Mouse (Mus musculus) Muller cell, postnatal 12 days (primary cell): Measurements from ENCODE around the gene Cyp4a10.
"Not testable (repeated sequence)": the region's sequence is repeated elsewhere in the genome, so short reads cannot be mapped to it uniquely, and the experiment has no call there.

Source experiments
- DNase-seq: peaks from one replicate; pipeline ENCODE4 v3.0.0-alpha.2; 2015; ENCODE audit errors: inconsistent ontology term

The Cyp4a10 gene

DNA sequence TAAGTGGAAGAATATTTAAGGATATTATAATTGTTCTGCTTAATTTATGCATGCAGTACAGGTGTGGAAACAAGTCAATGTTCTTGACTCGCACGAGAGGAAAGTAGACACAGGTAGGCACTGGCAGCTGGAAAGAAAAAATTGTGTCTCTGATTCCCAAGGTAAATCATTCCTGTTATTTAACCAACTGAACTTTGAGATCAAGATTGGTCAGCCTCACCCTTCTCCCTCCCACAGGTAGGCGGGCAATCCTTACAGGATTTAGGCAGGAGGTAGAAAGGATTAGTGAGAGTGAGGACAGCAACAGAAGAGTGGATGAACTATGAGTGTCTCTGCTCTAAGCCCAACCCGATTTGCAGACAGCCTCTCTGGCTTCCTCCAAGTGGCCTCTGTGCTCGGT, at the start of gene Cyp4a10:
Gene Cyp4a10, plus strand, starts transcription at position 265 of the 400 bp plus-strand sequence.
- DNase-seq, result not testable (repeated sequence)

- DNase-seq, result not testable (repeated sequence)
Measured at GRCm38 (mm10) chr4:115473585-115473984, 44.5 kb upstream of the Cyp4a10 start.

- not testable (repeated sequence) for DNase-seq
Measured at GRCm38 (mm10) chr4:115476051-115476450, 42.0 kb upstream of the Cyp4a10 start.

- DNase-seq, result no peak
Measured at GRCm38 (mm10) chr4:115481006-115481652, 36.9 kb upstream of the Cyp4a10 start.

DNA sequence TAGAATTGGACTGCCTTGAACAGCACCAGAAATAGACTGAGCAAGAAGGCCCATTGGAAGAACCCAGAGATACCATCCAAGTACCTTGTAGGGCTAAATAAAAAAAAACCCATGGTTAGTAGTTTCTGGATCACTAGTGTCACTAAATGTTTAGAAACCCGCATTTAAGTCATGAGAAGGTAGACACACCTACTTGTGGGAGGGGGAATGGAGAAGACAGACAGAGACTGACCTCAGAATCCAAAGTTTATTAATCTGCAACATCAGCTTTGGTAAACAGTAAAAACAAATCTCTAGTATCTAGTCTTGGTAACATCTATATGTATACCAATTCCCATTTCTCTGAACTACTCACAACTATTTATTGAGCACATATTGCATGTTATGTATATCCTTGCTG, 22.1 kb upstream of the Cyp4a10 start, which contains the start of gene Cyp4a14:
Gene Cyp4a14, minus strand, starts transcription at position 142 of the 400 bp plus-strand sequence.
- no peak for DNase-seq

- no peak for DNase-seq
Measured at GRCm38 (mm10) chr4:115497466-115497865, 20.6 kb upstream of the Cyp4a10 start.

GRCm38 (mm10) chr4:115513964-115514363, 4.1 kb upstream of the Cyp4a10 start:
- DNase-seq, result not testable (repeated sequence)

DNA sequence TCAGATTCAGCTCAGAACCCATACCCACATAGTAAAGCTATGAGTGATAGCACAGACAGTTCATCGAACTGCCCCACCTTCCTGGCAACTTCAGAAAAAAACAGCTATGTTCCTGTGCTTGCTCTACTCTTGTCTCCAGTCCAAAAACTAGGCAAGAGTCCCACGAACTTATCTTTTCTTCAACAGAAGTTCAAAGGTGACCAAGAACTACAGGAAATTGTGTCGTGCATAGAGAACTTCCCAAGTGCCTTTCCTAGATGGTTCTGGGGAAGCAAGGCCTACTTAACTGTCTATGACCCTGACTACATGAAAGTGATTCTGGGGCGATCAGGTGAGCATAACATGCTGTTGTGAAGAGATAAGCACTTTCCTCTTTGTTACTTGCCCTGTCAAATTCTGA, 1.4 kb downstream of the Cyp4a10 start:
- DNase-seq, result no peak

- no peak for DNase-seq
Measured at GRCm38 (mm10) chr4:115521766-115522165, 3.7 kb downstream of the Cyp4a10 start.

GRCm38 (mm10) chr4:115545101-115545500, 27.0 kb downstream of the Cyp4a10 start:
- DNase-seq, result no peak

DNA sequence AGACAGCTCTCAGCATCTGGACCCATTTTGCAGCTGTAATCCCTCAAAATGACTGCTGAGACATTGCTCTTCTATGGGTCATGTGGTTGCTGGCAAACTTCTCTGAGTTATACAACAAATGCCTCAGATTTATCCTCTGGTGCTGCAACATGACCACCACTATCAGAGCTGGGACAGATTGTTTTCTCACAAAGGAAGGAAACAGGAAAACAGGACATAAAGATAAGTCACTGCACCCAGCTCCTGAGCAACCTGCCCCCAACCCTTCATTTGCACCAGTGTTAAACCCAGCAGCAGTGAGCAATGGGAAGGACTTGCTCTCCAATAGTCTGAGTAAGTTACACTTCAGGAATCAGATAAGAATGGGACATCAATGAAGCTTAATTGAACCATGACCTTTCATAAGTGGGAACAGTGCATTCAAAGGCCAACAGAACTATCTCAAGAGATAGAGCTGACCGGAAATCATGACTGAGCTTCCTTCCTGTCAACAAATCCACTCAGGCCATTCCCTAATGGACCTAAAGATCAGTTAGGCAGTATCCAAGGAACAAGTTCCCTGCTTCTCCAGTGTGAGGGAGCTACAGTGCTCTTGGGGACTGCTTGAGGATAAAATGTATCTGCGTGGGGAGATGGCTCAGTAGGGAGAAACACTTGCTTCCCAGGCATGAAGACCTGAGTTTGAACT, 28.2 kb downstream of the Cyp4a10 start:
- DNase-seq, result no peak

- DNase-seq, result no peak
Measured at GRCm38 (mm10) chr4:115552726-115553125, 34.7 kb downstream of the Cyp4a10 start.

DNA sequence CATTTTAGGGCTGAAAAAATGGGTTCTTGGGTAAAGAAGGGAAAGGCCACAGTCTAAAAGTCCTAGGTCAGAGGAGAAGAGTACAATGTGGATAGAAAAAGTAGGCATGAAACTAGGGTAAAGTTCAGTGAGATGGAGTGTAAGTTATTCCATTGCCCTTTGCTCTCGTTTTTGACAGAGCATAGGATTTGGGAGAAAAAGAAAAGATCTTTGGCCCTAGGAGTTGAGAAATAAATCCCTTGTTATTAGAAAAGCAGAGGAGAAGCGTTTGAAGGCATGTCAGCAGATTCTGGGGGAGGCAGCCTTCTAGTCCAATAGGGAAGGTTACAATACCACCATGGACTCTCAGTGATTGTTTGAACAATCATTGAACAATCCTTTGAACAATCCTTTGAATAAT, 37.4 kb downstream of the Cyp4a10 start:
- no peak for DNase-seq

DNA sequence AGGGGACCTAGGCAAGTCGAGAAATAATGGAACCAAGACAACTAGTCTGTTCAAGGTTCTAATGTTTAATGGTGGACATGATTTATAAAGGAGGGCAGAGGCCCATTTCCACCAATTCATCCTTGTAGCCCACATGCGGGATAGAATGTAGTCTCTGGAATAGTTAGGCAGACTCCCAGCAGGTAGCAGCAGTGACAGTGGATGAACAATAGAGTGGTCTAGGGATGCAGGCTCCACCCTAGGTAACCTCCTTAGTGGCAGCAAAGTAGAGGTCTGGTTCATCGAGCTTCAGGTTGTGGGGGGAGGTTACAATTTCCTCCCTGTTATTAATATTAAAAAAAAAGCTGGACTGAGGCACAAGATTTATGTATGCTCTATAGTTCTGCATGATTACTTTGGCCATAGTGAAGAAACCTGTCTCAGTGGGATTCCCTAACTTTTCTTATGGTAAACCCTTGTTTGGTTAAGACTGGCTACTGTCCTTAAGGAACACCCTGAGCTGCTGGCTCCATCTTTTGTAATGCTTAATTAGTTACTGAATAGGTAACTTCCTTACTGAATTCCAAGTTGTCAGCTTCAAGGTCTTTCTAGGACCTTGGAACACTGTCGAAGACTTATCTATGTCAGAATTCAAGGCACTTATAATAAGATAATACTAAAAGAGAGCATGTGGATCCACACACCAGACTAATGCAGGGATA, 39.9 kb downstream of the Cyp4a10 start:
- no peak for DNase-seq

- not testable (repeated sequence) for DNase-seq
Measured at GRCm38 (mm10) chr4:115561236-115561635, 43.2 kb downstream of the Cyp4a10 start.

DNA sequence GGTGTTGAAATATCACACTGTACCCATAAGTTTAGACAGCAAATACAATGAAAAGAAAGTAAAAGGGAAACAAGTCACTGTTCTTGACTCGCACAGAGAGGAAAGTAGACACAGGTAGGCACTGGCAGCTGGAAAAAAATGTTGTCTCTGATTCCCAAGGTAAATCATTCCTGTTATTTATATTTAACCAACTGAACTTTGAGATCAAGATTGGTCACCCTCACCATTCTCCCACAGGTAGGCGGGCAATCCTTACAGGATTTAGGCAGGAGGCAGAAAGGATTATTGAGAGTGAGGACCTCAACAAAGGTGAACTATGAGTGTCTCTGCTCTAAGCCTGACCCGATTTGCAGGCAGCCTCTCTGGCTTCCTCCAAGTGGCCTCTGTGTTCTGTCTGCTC, 45.3 kb downstream of the Cyp4a10 start, which contains the start of gene Cyp4a31:
Gene Cyp4a31, plus strand, starts transcription at position 249 of the 400 bp plus-strand sequence.
- no peak for DNase-seq

GRCm38 (mm10) chr4:115564469-115565225, 46.6 kb downstream of the Cyp4a10 start:
- DNase-seq, result not testable (repeated sequence)

DNA sequence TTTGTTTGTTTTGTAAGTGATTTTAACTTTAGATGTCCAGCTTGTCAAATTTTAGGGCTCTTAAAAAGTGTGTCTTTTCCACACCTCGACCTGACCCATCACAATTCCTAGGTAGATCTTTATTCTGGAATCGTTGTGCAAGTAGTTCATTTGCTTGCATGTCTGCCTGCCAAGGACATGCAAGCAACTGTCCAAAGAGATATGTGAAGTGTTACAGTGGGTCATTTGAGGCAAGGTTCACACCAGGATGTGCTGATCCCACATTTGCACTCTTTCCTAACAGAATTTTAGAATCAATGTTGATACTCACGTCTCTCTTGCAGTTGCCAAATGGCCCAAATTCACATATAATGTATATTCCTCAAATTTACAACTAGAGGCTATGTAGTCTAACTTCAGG, 57.2 kb downstream of the Cyp4a10 start:
- no peak for DNase-seq

- DNase-seq, result no peak
Measured at GRCm38 (mm10) chr4:115575776-115576175, 57.7 kb downstream of the Cyp4a10 start.

DNA sequence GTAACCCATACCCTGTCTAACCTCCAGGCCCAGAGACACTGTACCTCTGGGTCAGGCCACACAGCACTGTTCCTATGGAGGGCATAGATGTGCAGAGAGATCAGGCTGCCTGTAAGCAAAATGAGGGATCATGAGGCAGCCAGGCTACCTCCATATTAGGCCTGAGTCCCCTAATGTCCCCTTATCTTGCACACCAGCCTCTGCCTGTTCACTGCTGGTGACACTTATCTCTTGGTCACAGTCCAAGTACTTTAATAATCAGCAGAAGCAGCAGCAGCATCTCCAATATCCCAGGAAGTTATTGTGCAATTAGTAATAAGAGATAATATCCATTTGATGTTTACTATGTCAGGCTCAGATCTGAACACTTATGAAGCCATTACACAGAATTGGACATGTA, 65.0 kb downstream of the Cyp4a10 start:
- no peak for DNase-seq
